Comparison of ENCODE assay signal across 8 mouse cellular contexts in genomic region chr16:27389534-27390282, GRCm38 (mm10). TPM values are rescaled to one million over a fixed set of nuclear protein-coding genes. Genes with fewer than 3 reads are reported as not detected.
DNase-seq lines count a peak whose midpoint lies in the region; ATAC-seq and TF ChIP-seq lines count a peak whose summit lies in the region.

No protein-coding gene starts in this region.

- no peaks in the 10 kb centered on the region for H3K36me3 ChIP-seq in forebrain, embryonic 12.5 days (replicated peaks)
- H3K36me3 ChIP-seq in hindbrain, embryonic 15.5 days: no peaks in the 10 kb centered on the region
- H3K36me3 ChIP-seq in small intestine, adult 2 months (ENCODE audit: control insufficient read depth, insufficient read depth, low read length): peaks cover 2% of the 10 kb centered on the region; the same call in 1 of the 2 replicates

- peak overlapping the region; percentile 88 for H3K4me3 ChIP-seq in forebrain, embryonic 12.5 days (replicated peaks)
- peak overlapping the region; percentile 98 for H3K4me3 ChIP-seq in hindbrain, embryonic 15.5 days
- H3K4me3 ChIP-seq in lung, adult 2 months (replicated peaks; ENCODE audit: extremely low read depth, low read depth, low read length): peak overlapping the region; percentile 82
- H3K4me3 ChIP-seq in small intestine, adult 2 months (ENCODE audit: low read depth, low read length): peak overlapping the region; percentile 71

- H3K4me2 ChIP-seq in forebrain, embryonic 12.5 days: peak overlapping the region; percentile 72
- peak overlapping the region; percentile 75 for H3K4me2 ChIP-seq in hindbrain, embryonic 15.5 days

- TF ChIP-seq POLR2A in lung, adult 2 months (IDR thresholded peaks at IDR 0.05; ENCODE audit: borderline replicate concordance, extremely low read depth, low read depth, low read length): no peak
- TF ChIP-seq POLR2A in small intestine, adult 2 months (IDR thresholded peaks at IDR 0.05; ENCODE audit: low read depth, low read length): no peak

- ATAC-seq in forebrain, embryonic 12.5 days (ENCODE audit: low FRiP score): peak; percentile 15
- ATAC-seq in hindbrain, embryonic 15.5 days (ENCODE audit: low FRiP score, low read depth): peak; percentile 15; the same call in 1 of the 2 replicates
- ATAC-seq in inflammation-experienced regulatory T-cells, adult 6 months: no peak

- no peaks in the 10 kb centered on the region for H3K9me3 ChIP-seq in forebrain, embryonic 12.5 days
- H3K9me3 ChIP-seq in hindbrain, embryonic 15.5 days: no peaks in the 10 kb centered on the region

- TF ChIP-seq CTCF in lung, adult 2 months (IDR thresholded peaks at IDR 0.05; ENCODE audit: insufficient read depth, low read length): no peak
- no peak for TF ChIP-seq CTCF in small intestine, adult 2 months (IDR thresholded peaks at IDR 0.05; ENCODE audit: extremely low read depth, insufficient read length, insufficient replicate concordance, low read depth, low read length)

- H3K9ac ChIP-seq in forebrain, embryonic 12.5 days: peak overlapping the region; percentile 94
- peak overlapping the region; percentile 99 for H3K9ac ChIP-seq in hindbrain, embryonic 15.5 days

- peaks cover 27% of the 10 kb centered on the region for H3K4me1 ChIP-seq in forebrain, embryonic 12.5 days
- H3K4me1 ChIP-seq in hindbrain, embryonic 15.5 days (replicated peaks): peaks cover 40% of the 10 kb centered on the region
- peaks cover 8% of the 10 kb centered on the region for H3K4me1 ChIP-seq in lung, adult 2 months (ENCODE audit: control insufficient read depth, insufficient read depth, low read length)
- peaks cover 10% of the 10 kb centered on the region; the same call in 1 of the 2 replicates for H3K4me1 ChIP-seq in small intestine, adult 2 months (ENCODE audit: control insufficient read depth, insufficient read depth, insufficient read length, low read length)

- no peaks in the 10 kb centered on the region for H3K27me3 ChIP-seq in forebrain, embryonic 12.5 days
- no peaks in the 10 kb centered on the region for H3K27me3 ChIP-seq in hindbrain, embryonic 15.5 days
- H3K27me3 ChIP-seq in small intestine, adult 2 months (ENCODE audit: control insufficient read depth, insufficient read depth, low read length): no peaks in the 10 kb centered on the region

- peak overlapping the region; percentile 96 for H3K27ac ChIP-seq in forebrain, embryonic 12.5 days
- H3K27ac ChIP-seq in hindbrain, embryonic 15.5 days (replicated peaks): peak overlapping the region; percentile 97
- H3K27ac ChIP-seq in small intestine, adult 2 months (ENCODE audit: insufficient read depth, low read depth, low read length): peak overlapping the region; percentile 80

- peak; percentile 21 for DNase-seq in kidney, adult 9 months
- no peak for DNase-seq in kidney, adult 8-10 months
- peak; percentile 91 for DNase-seq in adipocyte (ENCODE audit: low spot score)
- DNase-seq in lung, adult 2 months: peak; percentile 17

- 27% methylated on average over 7 of the region's 7 CpGs for WGBS in forebrain, embryonic 12.5 days
- WGBS in hindbrain, embryonic 15.5 days: 13% methylated on average over 7 of the region's 7 CpGs
- WGBS in lung, adult 2 months: 17% methylated on average over 7 of the region's 7 CpGs
- 14% methylated on average over 7 of the region's 7 CpGs for WGBS in small intestine, adult 2 months

RNA-seq across cellular contexts. Expression of gene Ccdc50, which starts 1.0 kb away (rescaled TPM):
- polyA plus RNA-seq in forebrain, embryonic 12.5 days (2016; fragmentation: Nextera tagmentation; extraction: Ambion mirVana): 64.9 and 65.5 TPM in 2 replicates
- polyA plus RNA-seq in hindbrain, embryonic 15.5 days (2015; fragmentation: Nextera tagmentation; extraction: Ambion mirVana): 39.2 and 47.3 TPM in 2 replicates
- 15.6 and 16.4 TPM in 2 replicates for polyA plus RNA-seq in lung, adult 2 months (2012; rRNA removed)
- polyA plus RNA-seq in small intestine, adult 2 months (2012; rRNA removed): 7.1 and 9.9 TPM in 2 replicates
- polyA plus RNA-seq in inflammation-experienced regulatory T-cells, adult 6 months (2017; shearing (Covaris generic)): 10 to 100 TPM; 30.2 to 37.0 (median 35.4) TPM

RNA-seq across cellular contexts. Expression of gene Uts2b, which starts 19.7 kb away (rescaled TPM):
- not detected in 2 replicates for polyA plus RNA-seq in forebrain, embryonic 12.5 days (2016; fragmentation: Nextera tagmentation; extraction: Ambion mirVana)
- polyA plus RNA-seq in hindbrain, embryonic 15.5 days (2015; fragmentation: Nextera tagmentation; extraction: Ambion mirVana): 5.8 and 8.6 TPM in 2 replicates
- polyA plus RNA-seq in lung, adult 2 months (2012; rRNA removed): not detected in 2 replicates
- not detected in 2 replicates for polyA plus RNA-seq in small intestine, adult 2 months (2012; rRNA removed)
- polyA plus RNA-seq in inflammation-experienced regulatory T-cells, adult 6 months (2017; shearing (Covaris generic)): not detected

Comparison
In these comparisons a context has a peak if more than half of its experiments do, and no peak if none do; other contexts are left out.
1. DNase-seq: peak in kidney, adult 9 months (single experiment), adipocyte (single experiment) and lung, adult 2 months (single experiment); none in kidney, adult 8-10 months (0 of 2).
2. Peak in every context shown above with its lines, with median percentiles within 50 percentile points of each other: H3K27ac ChIP-seq and H3K4me3 ChIP-seq.